Mouse (Mus musculus): ENCODE results near the gene Hlcs.

- TF ChIP-seq CTCF (IDR thresholded peaks at IDR 0.05): no peak
- TF ChIP-seq POLR2A (IDR thresholded peaks at IDR 0.05; ENCODE audit: insufficient read depth, low read depth, low read length): peak; percentile 85
Observed at GRCm38 (mm10) chr16:94327781-94328711, 14.7 kb upstream of the Hlcs start, which contains the start of gene Ripply3.

All from heart, adult 2 months (tissue).